Mouse (Mus musculus): ENCODE results near the gene Ube2l3. TPM values are rescaled to one million over a fixed set of nuclear protein-coding genes. Genes with fewer than 3 reads are reported as not detected.

The Ube2l3 gene
- total RNA-seq, 2 experiments from 2014 or later: 128 to 400 TPM

GRCm38 (mm10) chr16:17150520-17151258 is 51.8 kb downstream of the Ube2l3 start:
- ATAC-seq (ENCODE audit: poor library complexity, severe bottlenecking): no peak

- no peak for ATAC-seq (ENCODE audit: poor library complexity, severe bottlenecking)
Observed at GRCm38 (mm10) chr16:17148084-17148483, 54.4 kb downstream of the Ube2l3 start.

GRCm38 (mm10) chr16:17147391-17147929 is 55.0 kb downstream of the Ube2l3 start:
- ATAC-seq (ENCODE audit: poor library complexity, severe bottlenecking): peak; percentile 53

DNA sequence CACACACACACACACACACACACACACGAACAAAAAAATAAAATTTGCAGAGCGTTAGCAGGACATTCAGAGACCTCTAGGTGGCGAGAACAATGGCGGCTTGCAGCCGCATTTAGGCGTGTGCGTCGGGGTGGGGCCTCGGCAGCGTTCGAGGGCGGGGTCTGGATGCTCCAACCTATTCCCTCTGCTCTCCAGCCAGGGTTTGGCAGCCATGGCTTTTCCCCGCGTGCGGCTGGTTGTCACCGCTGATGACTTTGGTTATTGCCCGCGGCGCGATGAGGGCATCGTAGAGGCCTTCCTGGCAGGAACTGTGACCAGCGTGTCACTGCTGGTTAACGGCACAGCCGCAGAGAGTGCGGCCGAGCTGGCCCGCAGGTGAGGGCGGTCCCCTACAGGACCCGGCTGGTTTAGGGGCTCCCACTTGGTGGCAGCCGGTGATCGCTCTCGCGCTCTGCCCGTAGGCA is 55.6 kb downstream of the Ube2l3 start, which contains the start of gene Ccdc116:
Gene Ccdc116 (minus strand): TSS at position 458 of the 464 bp plus-strand sequence.
- ATAC-seq (ENCODE audit: poor library complexity, severe bottlenecking): peak; percentile 94

GRCm38 (mm10) chr16:17144339-17144738 is 58.1 kb downstream of the Ube2l3 start, which contains the start of gene Ydjc:
Gene Ydjc (plus strand): TSS chr16:17144621.
- ATAC-seq (ENCODE audit: poor library complexity, severe bottlenecking): no peak

- ATAC-seq (ENCODE audit: poor library complexity, severe bottlenecking): no peak
Observed at GRCm38 (mm10) chr16:17137355-17137754, 65.1 kb downstream of the Ube2l3 start.

DNA sequence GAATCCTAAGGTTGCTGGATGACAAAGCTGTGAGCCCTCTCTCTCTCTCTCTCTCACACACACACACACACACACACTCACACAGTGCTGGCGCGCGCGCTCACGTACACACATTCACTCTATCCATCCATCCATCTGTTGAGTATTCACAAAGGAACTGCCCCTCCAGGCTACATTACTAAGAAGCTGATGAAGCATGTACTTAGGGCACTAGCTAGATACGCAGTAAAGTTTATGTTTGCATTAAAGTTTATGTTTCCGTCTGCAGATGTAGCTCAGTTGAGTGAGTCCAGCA is 69.6 kb downstream of the Ube2l3 start:
- ATAC-seq (ENCODE audit: poor library complexity, severe bottlenecking): no peak

GRCm38 (mm10) chr16:17132089-17132905 is 70.2 kb downstream of the Ube2l3 start, which contains the start of gene Sdf2l1:
Gene Sdf2l1 (minus strand): TSS chr16:17132383.
- ATAC-seq (ENCODE audit: poor library complexity, severe bottlenecking): peak; percentile 96

GRCm38 (mm10) chr16:17131191-17132088 is 71.0 kb downstream of the Ube2l3 start:
- peak; percentile 53 for ATAC-seq (ENCODE audit: poor library complexity, severe bottlenecking)

- peak; percentile 36 for ATAC-seq (ENCODE audit: poor library complexity, severe bottlenecking)
Observed at GRCm38 (mm10) chr16:17127292-17127691, 75.2 kb downstream of the Ube2l3 start.

- ATAC-seq (ENCODE audit: poor library complexity, severe bottlenecking): peak; percentile 98
Observed at GRCm38 (mm10) chr16:17124871-17125520, 77.5 kb downstream of the Ube2l3 start, which contains the start of gene 2610318N02Rik. Gene 2610318N02Rik (minus strand): TSS chr16:17125167.

GRCm38 (mm10) chr16:17124119-17124870 is 78.2 kb downstream of the Ube2l3 start:
- ATAC-seq (ENCODE audit: poor library complexity, severe bottlenecking): no peak; the same call in 1 of the 2 replicates

- no peak for ATAC-seq (ENCODE audit: poor library complexity, severe bottlenecking)
Observed at GRCm38 (mm10) chr16:17121569-17121968, 80.9 kb downstream of the Ube2l3 start.

DNA sequence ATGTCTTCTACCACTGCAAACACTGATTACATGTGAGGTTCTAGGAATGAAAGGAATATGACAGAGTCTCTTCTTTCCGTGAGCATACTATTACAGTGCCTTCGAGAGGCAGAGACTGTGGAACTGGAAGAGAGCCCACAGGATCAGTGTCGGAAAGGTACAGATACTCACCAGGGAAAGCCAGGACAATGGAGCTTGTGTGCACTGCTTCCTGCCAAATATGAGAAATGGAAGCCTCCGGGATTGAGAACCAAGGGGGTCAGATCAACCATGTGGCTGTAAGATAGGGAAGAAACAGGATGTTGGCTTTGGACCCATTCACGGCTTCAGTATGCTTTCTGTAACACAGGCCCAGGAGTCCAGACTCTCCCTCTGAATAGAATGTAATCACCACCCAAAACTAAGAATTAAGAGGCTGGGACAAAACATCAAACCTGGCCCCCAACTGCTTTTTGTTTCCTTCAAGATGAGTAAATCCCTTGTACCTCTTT is 85.1 kb downstream of the Ube2l3 start:
- no peak for ATAC-seq (ENCODE audit: poor library complexity, severe bottlenecking)

DNA sequence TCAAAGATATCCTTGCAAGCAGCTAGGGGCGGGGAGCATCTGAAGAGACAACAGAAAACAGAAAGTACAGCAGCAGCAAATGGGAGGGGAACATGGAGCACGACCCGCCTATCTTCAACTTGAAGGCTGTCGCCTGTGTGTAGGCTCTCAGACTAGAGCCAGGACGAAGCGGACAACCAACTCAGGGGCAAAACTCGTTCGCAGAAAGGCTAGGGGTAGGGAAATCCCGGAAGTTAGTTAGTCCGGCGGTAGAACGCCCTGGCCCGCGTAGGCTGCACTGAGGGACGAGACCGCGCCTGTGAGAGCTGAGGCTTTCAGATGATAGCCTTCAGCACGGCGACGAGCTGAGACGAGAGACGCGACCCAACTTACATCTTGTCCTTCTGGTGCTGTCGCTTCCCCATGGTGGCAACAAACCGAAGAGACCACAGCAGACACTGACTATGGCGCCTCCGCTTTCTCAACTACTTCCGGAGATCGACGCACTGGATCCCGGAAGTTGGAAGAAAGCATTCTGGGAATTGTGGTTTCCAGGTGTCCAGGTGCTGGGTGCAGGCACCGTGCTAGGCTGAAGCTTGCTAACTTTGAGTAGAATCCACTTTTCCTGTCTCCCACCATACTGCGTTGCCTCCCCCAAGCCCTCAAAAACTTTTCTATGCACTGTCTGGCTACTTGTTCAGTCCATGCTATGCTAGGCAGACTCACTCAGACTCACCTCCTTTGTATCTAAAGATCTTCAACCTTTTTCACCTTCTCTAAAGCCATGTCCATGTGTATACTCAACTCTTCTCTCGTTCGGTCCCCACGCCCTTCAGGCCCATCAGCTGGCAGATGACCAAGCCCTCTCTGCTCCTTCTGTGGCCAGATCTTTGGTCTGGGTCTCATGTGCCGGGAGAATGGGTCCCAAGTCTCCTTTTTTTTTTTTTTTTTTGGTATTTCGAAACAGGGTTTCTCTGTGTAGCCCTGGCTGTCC is 91.4 kb downstream of the Ube2l3 start, which contains the start of gene Ppil2:
Gene Ppil2 (minus strand): TSS at position 487 of the 973 bp plus-strand sequence.
- peak; percentile 93 for ATAC-seq (ENCODE audit: poor library complexity, severe bottlenecking)

DNA sequence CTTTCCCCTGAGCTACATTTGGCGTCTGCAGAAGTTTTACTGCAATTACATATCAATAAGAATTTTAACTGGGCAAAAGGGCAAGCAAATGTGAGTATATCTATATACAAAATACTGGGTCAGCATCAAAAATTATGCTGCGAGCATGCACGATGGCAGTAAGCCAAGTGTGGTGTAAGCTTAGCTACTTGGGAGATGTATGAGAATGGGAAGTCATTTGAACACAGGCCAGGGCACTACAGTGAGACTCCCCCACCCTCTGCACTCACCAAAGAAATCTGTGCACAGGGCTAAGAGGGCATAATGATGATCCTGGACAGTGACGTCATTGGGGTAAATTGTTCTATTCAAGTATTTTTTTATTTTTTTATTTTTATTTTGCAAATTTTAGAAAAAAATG is 97.8 kb downstream of the Ube2l3 start:
- no peak for ATAC-seq (ENCODE audit: poor library complexity, severe bottlenecking)

GRCm38 (mm10) chr16:17102630-17103220 is 99.7 kb downstream of the Ube2l3 start:
- no peak for ATAC-seq (ENCODE audit: poor library complexity, severe bottlenecking)
